18 mouse cellular contexts compared by ENCODE assay signal in the genomic region with DNA sequence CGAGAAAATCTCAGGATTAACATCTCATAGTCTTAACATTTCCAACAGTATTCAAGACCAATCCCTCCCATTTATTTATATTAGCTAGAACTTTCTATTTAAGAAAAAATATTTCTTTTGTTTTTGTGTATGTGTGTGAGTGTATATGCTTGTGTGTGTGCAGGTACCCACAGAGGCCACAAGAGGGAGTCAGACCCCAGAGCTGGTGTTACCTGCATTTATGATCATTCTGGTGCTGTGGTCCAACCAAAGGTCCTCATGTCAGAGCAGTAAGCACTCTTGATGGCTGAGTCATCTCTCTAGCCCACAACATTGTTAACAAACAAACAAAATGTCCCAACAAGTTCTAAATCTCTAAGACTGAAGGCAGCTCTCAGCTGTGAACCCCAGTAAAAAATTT.
"Had no signal": no experiment of that assay in that cellular context is flagged by ENCODE, and none has a peak within 500 bp of the region (broad histone marks: within the 10 kb centered on the region; RNA-seq: fewer than 3 reads in every experiment).

No protein-coding gene starts in this region.

- H3K27me3 ChIP-seq: limb, embryonic 12.5 days; liver, embryonic 15.5 days; midbrain, embryonic 15.5 days; stomach, embryonic 15.5 days had no signal

- DNase-seq: kidney, adult 18-20 months; kidney, postnatal 14 days; layer of hippocampus, adult 9-11 months; liver; lung, adult 2 months; lung, postnatal 10 days; retina, postnatal 1 day; right cerebral cortex, postnatal 4 days; spleen, adult 18-20 months; thymus, postnatal 36 days had no signal

- H3K4me3 ChIP-seq: limb, embryonic 12.5 days; liver, embryonic 15.5 days; megakaryocyte, embryonic 14.5 days; midbrain, embryonic 15.5 days; neural tube, embryonic 13.5 days; stomach, embryonic 15.5 days had no signal

- H3K27ac ChIP-seq: limb, embryonic 12.5 days; liver, embryonic 15.5 days; macrophage; midbrain, embryonic 15.5 days; neural tube, embryonic 13.5 days; stomach, embryonic 15.5 days had no signal

- H3K9ac ChIP-seq: limb, embryonic 12.5 days; liver, embryonic 15.5 days; midbrain, embryonic 15.5 days; neural tube, embryonic 13.5 days; stomach, embryonic 15.5 days had no signal

- H3K36me3 ChIP-seq: limb, embryonic 12.5 days; liver, embryonic 15.5 days; midbrain, embryonic 15.5 days; neural tube, embryonic 13.5 days; stomach, embryonic 15.5 days had no signal

- H3K4me1 ChIP-seq: liver, embryonic 15.5 days; megakaryocyte, embryonic 14.5 days; stomach, embryonic 15.5 days had no signal

- H3K4me2 ChIP-seq: limb, embryonic 12.5 days; liver, embryonic 15.5 days; midbrain, embryonic 11.5 days; midbrain, embryonic 15.5 days; neural tube, embryonic 13.5 days; stomach, embryonic 15.5 days had no signal

- H3K9me3 ChIP-seq: liver, embryonic 15.5 days; stomach, embryonic 15.5 days had no signal

- ATAC-seq: midbrain, embryonic 15.5 days had no signal
